Mouse (Mus musculus) layer of hippocampus, adult 2 months (tissue): ENCODE measurements at regions not wholly inside any gene's neighbourhood (a gene's known extent, or its start where the extent isn't known, plus 50 kb on each side); places are given as distances from the start of the nearest gene placed in this dataset.
A peak's percentile ranks its signal among the peaks of the same experiment; 100 is the strongest.

Experiments used
- DNase-seq, 2 experiments: peaks; one replicate each; pipeline ENCODE4 v3.0.0; 2022; ENCODE audit warnings: low spot score in 2 of 2
- H3K27ac ChIP-seq: fragments of 200-600 bp; 2 replicates; pipeline ENCODE4 v1.8.1; 2022
- H3K4me3 ChIP-seq: fragments of 200-600 bp; 2 replicates; pipeline ENCODE4 v1.8.1; 2022; ENCODE audit warnings: mild to moderate bottlenecking
- CTCF ChIP-seq: fragments of 200-600 bp; conservative IDR thresholded peaks from 2 replicates; pipeline ENCODE4 v1.8.1; 2022; ENCODE audit warnings: antibody characterized with exemption, mild to moderate bottlenecking, moderate library complexity

DNA sequence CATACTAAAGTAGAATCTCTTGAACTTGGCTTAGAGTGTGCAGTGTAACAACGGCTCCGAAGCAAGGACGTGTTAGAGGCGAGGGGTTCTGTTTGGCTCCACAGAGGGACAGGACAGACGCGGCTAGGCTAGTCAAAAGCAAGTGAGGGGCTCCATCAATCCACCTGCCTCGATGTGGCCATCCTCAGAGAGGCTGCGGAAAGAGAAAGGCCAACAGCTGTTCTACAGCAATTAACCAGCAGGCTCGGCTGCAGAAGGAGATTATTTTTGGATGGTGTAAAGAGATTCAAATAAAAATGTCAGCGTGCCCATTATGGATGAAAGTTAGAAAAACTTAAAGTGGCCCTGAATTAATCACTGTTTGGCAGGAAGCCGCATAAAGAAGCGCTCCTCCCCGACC lies 221.0 kb upstream of the Irx5 start:
- H3K4me3 ChIP-seq, result no peak overlapping the region
- no peak for DNase-seq
- no peak overlapping the region for H3K27ac ChIP-seq
- no peak for TF ChIP-seq CTCF

DNA sequence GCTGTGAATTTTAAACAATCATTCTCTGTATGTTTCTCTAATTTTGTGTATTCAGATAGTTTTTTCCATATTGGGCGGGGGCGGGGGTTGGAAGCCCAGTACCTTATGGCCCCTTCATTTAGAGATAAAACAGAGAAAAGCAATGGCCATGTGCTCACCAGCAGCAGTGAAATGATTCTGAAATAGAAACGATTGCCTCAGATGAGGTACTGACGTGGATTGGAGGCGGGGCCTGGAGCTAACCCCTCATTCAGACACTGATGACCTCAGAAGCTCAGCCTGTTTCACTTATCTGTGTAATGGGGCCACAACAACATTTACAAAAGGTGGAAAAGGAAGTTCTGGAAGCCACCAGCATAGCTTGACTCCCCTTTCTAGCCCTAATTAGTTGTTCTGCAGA lies 223.0 kb upstream of the Irx5 start:
- no peak for TF ChIP-seq CTCF
- Histone ChIP-seq H3K27ac (peak overlapping the region; percentile 57; the same call in 1 of the 2 replicates), H3K4me3 (no peak overlapping the region)
- no peak for DNase-seq

DNA sequence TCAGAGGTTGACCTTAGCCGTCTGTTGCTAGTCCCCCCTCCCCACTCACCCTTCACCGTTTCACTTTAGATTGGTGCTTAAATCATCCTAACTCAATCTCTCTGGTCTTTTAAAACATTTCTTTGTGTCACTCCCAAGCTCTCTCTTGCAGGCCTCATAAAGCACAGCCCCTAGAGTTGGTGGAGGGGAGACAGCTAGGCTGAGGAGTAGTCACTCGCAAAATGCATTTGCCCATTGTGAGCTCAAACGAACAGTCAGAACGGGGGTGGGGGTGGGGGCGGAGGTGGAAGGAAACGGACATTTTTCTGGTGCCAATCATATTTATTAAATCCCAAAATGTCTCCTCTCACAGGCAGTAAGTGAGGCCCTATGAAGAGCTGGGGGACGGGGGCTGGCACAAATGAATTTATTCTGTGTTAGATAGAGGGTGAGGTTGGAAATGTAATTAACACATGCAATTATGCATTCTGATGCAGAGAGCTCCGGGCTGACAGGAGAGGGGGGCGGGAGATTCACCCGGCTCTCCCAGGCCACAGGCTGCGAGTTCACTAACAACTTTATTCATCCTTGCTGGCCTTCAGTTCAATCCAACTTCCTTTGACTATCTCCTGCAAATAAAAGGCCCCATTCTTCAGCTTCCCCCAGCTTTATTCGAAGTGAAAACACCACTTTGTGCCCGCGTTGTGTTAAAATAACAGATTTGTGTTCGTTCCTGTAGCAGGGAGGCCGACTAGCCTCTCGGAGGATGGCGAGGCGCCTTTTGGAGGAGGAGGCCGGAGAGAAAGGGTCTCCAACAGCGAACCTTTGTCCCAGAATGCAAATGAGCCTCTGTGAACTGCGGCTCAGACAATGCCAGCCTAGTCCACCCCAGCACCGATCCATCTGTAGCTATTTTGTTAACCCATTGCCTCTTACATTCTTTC lies 223.7 kb upstream of the Irx5 start:
- peak; percentile 22 to 53 for DNase-seq
- H3K27ac ChIP-seq, result peak overlapping the region; percentile 57; the same call in 1 of the 2 replicates
- H3K4me3 ChIP-seq, result no peak overlapping the region
- TF ChIP-seq CTCF, result no peak

DNA sequence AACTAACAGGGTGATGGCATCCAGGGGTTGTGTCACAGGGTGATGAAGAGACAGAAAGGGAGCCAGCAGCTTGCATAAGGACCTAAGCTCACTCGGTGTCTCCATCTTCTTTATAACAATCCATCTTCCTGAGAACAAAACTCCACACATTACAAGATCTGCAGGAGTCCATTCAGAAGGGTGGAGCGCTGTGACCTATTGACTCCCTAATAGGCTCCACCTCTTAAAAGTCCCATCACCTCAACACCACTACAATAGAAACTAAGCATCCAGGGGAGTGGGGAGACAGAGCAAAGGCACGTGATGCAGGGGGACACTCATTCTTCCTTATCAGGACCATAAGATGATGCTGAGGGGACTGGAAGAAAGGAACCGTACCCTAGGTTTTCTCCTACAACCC lies 224.5 kb upstream of the Irx5 start:
- Histone ChIP-seq H3K4me3 (no peak overlapping the region), H3K27ac (peak overlapping the region; percentile 57; the same call in 1 of the 2 replicates)
- TF ChIP-seq CTCF, result no peak
- DNase-seq, result no peak

DNA sequence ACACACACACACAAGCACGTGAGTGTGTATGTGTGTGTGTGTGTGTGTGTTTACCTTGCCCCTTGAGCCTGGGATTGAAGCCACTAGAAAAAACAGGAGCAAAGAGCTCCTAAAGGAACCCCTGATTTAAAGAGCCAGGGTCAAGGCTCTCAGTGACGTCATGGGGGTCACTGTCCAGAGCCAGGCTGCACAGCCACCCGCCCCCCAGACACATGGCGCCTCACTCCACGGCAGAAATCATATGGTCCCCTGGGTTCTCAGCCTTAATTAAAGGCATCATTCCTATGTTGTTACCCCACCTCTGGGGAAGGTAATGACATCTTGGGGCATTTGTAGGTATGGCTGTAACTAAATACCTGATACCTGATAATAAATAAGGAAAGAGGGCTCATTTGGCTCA lies 224.9 kb upstream of the Irx5 start:
- DNase-seq, result no peak
- no peak for TF ChIP-seq CTCF
- no peak overlapping the region for H3K4me3 ChIP-seq
- no peak overlapping the region for H3K27ac ChIP-seq

DNA sequence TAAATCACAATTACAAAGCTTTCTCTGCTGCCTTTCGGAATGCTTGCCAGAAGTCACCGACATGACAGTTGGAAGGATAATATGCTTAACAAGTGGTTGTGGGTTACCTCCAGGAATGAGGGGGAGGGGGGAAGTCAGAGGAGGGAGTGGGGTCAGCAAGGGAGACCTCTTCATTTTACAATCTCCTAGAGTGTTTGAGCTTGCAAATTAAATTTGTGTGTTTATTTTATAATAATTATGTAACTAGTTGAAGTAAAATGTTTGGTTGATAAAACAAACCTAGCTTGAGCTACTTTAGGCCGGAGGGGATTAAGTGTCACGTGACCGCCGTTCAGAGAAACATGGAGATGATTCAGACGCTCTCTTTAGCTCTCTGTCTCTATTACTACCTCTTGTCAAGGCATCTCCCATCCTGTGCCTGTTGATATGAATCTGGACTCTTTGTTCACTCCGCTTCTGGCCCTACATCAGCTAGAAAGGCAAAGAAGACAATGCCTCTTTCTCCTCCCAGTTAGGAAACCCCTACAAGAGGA lies 227.3 kb upstream of the Irx5 start:
- H3K4me3 ChIP-seq, result no peak overlapping the region
- TF ChIP-seq CTCF, result no peak
- DNase-seq, result no peak
- H3K27ac ChIP-seq, result no peak overlapping the region

DNA sequence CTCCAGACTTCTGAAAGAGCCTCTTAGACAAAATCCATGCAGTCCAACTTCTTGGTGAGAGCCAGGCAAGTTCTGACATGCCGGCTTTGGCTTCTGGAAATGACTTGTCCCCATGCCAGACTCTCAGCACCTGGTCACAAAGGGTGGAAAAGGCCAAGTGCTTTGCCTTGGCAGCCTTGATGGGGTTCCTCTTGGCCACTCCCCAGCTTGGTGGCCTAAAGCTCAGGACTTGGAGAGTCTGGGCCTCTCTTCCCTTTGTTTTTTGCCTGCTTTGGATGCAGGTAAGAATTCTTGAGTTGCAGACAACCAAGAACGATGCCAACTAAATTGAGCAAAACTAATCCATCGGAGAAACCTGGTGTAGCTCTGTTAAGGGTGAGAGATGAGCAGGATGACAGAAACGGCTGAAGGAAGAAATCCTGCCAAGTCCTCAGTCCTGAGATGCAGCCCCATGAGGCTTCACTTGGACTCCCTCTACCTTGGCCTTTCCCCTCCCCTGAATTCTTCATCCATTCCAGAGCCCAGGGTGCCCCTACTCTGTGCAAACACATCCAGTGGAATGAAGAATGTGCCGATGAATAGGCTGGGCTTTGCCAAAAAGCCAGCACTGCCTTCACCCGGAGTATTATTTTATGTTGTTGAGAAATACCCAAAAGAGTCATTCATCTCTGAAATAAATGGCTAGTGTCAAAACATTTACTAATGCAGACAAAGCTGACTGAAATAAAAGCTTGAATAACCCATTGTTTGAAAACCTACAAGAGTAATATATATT lies 228.0 kb upstream of the Irx5 start:
- DNase-seq, result no peak
- Histone ChIP-seq H3K4me3 (no peak overlapping the region), H3K27ac (no peak overlapping the region)
- no peak for TF ChIP-seq CTCF

DNA sequence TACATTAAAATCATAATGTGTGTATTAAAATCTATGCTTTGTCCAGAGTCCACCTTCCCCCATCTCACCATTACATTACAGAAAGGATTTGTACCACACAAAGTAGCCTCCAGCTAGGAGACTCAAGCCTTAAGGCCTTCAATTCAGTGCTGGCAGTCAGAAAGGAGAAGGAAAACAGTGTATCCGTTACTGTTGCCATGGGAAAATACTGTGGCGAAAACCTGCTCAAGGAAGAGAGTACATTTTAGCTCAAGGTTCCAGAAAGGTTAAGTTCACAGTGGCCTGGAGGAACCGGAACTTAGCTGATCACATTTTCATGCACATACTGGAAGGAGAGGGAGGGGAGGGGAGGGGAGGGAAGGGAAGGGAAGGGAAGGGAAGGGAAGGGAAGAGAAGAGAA lies 231.8 kb upstream of the Irx5 start:
- H3K4me3 ChIP-seq, result no peak overlapping the region
- no peak overlapping the region for H3K27ac ChIP-seq
- DNase-seq, result no peak
- no peak for TF ChIP-seq CTCF

DNA sequence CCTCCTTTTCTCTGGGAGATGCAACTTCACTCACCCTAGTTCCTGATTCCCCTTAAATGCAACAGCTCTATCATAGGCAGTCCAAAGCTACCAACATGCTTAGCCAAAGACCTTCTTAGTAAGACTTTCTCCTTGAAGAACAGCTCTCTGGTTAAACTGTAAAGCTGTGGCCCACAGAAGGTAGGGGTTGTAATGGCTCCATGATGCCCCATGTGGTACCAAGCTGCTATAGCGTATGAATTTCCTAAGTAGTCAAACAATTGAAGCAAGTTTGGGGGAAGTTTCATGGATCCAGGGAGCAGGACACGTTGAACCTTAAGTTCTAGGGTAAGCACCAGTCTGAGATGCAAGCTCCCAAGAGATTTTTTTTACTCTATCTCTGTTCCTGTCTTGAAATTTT lies 236.1 kb upstream of the Irx5 start:
- TF ChIP-seq CTCF, result peak; percentile 72
- no peak for DNase-seq
- Histone ChIP-seq H3K4me3 (no peak overlapping the region), H3K27ac (no peak overlapping the region)

DNA sequence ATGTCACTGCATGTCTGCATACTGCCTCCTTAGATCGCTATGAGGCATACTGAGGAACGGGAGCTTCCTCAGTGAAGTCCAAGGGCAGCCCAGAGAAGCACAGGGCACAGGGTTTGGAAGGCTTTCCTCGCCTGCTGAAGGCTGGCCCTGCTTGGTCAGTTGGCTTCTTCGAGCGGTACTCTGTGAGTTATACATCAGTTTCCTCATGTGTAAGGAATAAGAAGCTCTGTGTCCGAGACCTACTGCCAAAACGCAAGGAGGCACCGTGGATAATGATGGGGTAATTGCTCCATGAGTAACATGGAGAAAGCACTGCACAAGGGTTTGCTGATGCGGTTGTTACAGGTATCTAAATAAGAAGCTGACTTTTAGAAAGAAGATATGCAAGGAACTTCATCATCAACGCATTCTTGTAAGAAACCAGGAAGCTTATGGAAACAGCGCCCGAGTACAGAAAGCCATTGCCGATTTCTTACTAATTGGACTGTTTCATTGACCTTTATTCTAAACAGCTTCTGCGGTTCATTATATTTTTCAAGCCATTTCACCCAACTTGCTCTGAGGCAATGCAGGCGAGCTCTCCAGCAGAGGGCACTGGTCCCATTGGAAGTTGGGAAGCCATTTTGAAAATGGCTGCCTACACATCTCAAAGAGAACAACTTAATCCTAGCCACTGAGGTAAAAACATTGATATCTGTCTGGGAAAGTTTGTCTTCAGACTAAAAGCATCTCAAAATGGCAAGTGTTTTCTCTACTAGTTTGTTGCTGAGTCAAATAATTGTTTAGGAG lies 241.8 kb upstream of the Irx5 start:
- peak; percentile 61 for TF ChIP-seq CTCF
- H3K4me3 ChIP-seq, result no peak overlapping the region
- no peak overlapping the region for H3K27ac ChIP-seq
- no peak for DNase-seq

DNA sequence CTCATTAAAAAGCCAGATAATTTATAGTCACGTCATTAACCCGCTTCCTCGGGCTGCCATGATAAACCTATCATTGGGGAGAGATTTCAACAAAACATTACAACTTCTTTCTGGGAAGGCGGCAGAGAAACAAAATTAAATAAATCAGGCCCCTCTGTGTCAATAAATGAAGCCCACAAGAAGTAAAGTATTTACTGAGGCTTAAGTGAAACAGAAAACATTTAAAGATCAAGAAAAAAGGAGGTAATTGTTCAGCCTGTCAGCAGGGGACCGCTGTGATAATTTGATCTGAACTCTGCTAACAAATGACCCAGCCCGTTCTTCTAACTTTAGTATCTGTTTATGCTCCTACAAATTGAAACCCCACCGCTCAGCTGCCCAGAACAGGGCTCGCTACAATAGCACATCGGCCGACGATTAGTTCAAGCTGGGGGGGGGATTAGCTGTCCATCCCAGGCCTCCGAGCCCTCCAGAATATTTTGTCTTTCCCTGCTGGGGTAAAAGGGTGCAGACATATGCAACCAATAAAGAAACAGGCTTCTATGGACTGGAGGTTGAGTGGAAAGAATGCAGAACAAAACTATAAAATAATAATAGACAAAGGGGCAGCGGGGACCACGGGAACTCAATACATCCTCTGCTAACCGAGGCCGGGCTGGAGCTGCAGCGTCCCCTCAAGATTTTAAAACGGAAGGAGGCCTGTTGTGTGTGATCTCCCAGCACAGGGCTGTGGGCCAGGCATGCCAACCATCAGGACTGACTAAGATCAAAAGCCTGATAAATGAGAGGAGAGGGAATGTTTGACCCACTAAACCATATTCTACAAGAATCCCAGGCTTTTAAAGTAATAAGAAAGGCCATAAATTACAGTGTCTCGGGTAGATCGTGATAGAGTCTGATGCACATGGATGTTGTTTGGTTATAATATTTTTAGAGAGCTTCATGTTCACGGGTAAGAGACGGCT lies 242.8 kb upstream of the Irx5 start:
- no peak overlapping the region for H3K4me3 ChIP-seq
- no peak for DNase-seq
- no peak overlapping the region for H3K27ac ChIP-seq
- TF ChIP-seq CTCF, result no peak

DNA sequence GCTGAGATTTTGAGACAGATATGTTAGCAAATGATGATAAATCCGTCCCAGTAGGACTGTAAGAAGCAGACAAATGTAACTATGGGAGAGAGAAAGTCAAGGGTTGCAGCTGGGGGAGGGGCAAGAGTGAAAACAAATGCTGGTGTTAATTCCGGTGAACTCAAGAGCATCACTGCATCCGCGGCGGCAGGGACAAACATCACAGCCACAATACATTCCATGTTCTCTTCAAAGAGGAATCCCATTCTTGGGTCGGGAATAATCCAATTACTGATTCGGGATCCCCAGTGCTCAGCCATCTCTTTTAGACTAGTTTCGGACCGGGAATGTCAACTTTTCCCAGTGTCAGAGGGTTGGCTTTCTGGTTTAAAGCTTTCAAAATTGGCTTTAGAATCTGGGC lies 243.5 kb upstream of the Irx5 start:
- DNase-seq, result no peak
- no peak overlapping the region for H3K27ac ChIP-seq
- no peak overlapping the region for H3K4me3 ChIP-seq
- TF ChIP-seq CTCF, result no peak
